Mouse (Mus musculus) heart, postnatal 10 days (tissue): ENCODE measurements at regions not wholly inside any gene's neighbourhood (a gene's known extent, or its start where the extent isn't known, plus 50 kb on each side); places are given as distances from the start of the nearest gene placed in this dataset.
A peak's percentile ranks its signal among the peaks of the same experiment; 100 is the strongest.
"Not testable (repeated sequence)": the region's sequence is repeated elsewhere in the genome, so short reads cannot be mapped to it uniquely, and the experiment has no call there.

Experiments used
- DNase-seq, 2 experiments: peaks; one replicate each; pipeline ENCODE4 v3.0.0; 2021
- intact Hi-C: fragments of 180-260 bp; cut with DNase I; formaldehyde crosslinking; loops from one replicate; pipeline ENCODE4 v1.15.1; 2025

- DNase-seq = no peak
- intact Hi-C loops = no loop called here
Measured at GRCm38 (mm10) chr11:22573166-22573565, 61.3 kb downstream of the Tmem17 start.

- no peak for DNase-seq
Measured at GRCm38 (mm10) chr11:22573802-22574201, 61.9 kb downstream of the Tmem17 start.

GRCm38 (mm10) chr11:22574506-22574905 lies 62.6 kb downstream of the Tmem17 start:
- no peak for DNase-seq
- intact Hi-C loops = no loop called here

More at GRCm38 (mm10) chr11:22573802-22574201, 61.9 kb downstream of the Tmem17 start:
- intact Hi-C loops = no loop called here

- intact Hi-C loops = no loop called here
Measured at GRCm38 (mm10) chr11:22584100-22584487, 72.2 kb downstream of the Tmem17 start.

GRCm38 (mm10) chr11:22584488-22585158 lies 72.7 kb downstream of the Tmem17 start:
- intact Hi-C loops = no loop called here
- peak; percentile 53 to 62 for DNase-seq

More at GRCm38 (mm10) chr11:22584100-22584487, 72.2 kb downstream of the Tmem17 start:
- DNase-seq = peak in 1 of 2 experiments; percentile 21

- DNase-seq = peak; percentile 59 to 72
- intact Hi-C loops = loop anchor here (1.0 kb wide), 1 partner anchor 27 kb away; no protein-coding TSS in a partner anchor
Measured at GRCm38 (mm10) chr11:22587691-22588241, 75.9 kb downstream of the Tmem17 start.

- DNase-seq = peak; percentile 34 to 37
- intact Hi-C loops = loop anchor here (1.0 kb wide), 1 partner anchor 28 kb away; no protein-coding TSS in a partner anchor
Measured at GRCm38 (mm10) chr11:22588546-22588945, 76.7 kb downstream of the Tmem17 start.

GRCm38 (mm10) chr11:22589901-22590300 lies 78.0 kb downstream of the Tmem17 start:
- intact Hi-C loops = no loop called here
- no peak for DNase-seq

- intact Hi-C loops = not testable (repeated sequence)
Measured at GRCm38 (mm10) chr11:22591050-22591449, 79.2 kb downstream of the Tmem17 start.

GRCm38 (mm10) chr11:22592706-22593105 lies 80.8 kb downstream of the Tmem17 start:
- no peak for DNase-seq
- intact Hi-C loops = no loop called here

More at GRCm38 (mm10) chr11:22591050-22591449, 79.2 kb downstream of the Tmem17 start:
- DNase-seq = not testable (repeated sequence)

GRCm38 (mm10) chr11:22596076-22596804 lies 84.4 kb downstream of the Tmem17 start:
- intact Hi-C loops = no loop called here

GRCm38 (mm10) chr11:22596805-22597149 lies 84.9 kb downstream of the Tmem17 start:
- DNase-seq = no peak
- intact Hi-C loops = no loop called here

More at GRCm38 (mm10) chr11:22596076-22596804, 84.4 kb downstream of the Tmem17 start:
- no peak for DNase-seq

GRCm38 (mm10) chr11:22600370-22600769 lies 88.5 kb downstream of the Tmem17 start:
- no peak for DNase-seq
- intact Hi-C loops = no loop called here

- intact Hi-C loops = no loop called here
- no peak for DNase-seq
Measured at GRCm38 (mm10) chr11:22601977-22602376, 90.1 kb downstream of the Tmem17 start.

GRCm38 (mm10) chr11:22602610-22603009 lies 90.7 kb downstream of the Tmem17 start:
- intact Hi-C loops = no loop called here
- no peak for DNase-seq

- no peak for DNase-seq
Measured at GRCm38 (mm10) chr11:22603397-22603796, 91.5 kb downstream of the Tmem17 start.

GRCm38 (mm10) chr11:22606380-22606779 lies 94.5 kb downstream of the Tmem17 start:
- DNase-seq = no peak
- intact Hi-C loops = no loop called here

More at GRCm38 (mm10) chr11:22603397-22603796, 91.5 kb downstream of the Tmem17 start:
- intact Hi-C loops = no loop called here

- DNase-seq = no peak
- intact Hi-C loops = no loop called here
Measured at GRCm38 (mm10) chr11:22607645-22608044, 95.8 kb downstream of the Tmem17 start.

GRCm38 (mm10) chr11:22608945-22609344 lies 97.1 kb downstream of the Tmem17 start:
- no peak for DNase-seq
- intact Hi-C loops = no loop called here

GRCm38 (mm10) chr11:22610433-22611101 lies 98.7 kb downstream of the Tmem17 start:
- intact Hi-C loops = loop anchor here (10.0 kb wide), 1 partner anchor 296 kb away; no protein-coding TSS in a partner anchor
- peak; percentile 21 to 30 for DNase-seq
